Mouse (Mus musculus) adrenal gland, adult 2 months (tissue): ENCODE data around the gene E330017A01Rik. TPM values are rescaled to one million over a fixed set of nuclear protein-coding genes. Genes with fewer than 3 reads are reported as not detected.

Experiments
- DNase-seq: peaks from one replicate; pipeline ENCODE4 v3.0.0; 2021
- polyA plus RNA-seq: library from polyadenylated mRNA; depleted of rRNA; stranded (reverse); fragments of >200 nt; gene quantifications from 2 replicates; pipeline ENCODE4 v1.2.3, GENCODE M21; 2012; rRNA removed
- total RNA-seq, 2 experiments: library from RNA; stranded (reverse); gene quantifications; 2 replicates each; pipeline ENCODE4 v1.2.3; 2021

Gene E330017A01Rik
- total and polyA plus RNA-seq, 3 experiments: not detected

GRCm38 (mm10) chr16:58589444-58589843 lies 49.1 kb downstream of the E330017A01Rik start:
- no peak for DNase-seq

Other genes starting within 250 kb of the E330017A01Rik start
- 10 to 100 TPM in 1 of 2 experiments, 1 to 10 TPM in 1; 9.9 to 14.0 TPM for gene Dcbld2, start 230.3 kb downstream of the E330017A01Rik start, total RNA-seq
- 4.2 and 4.4 TPM in 2 replicates for gene Dcbld2, start 230.3 kb downstream of the E330017A01Rik start, polyA plus RNA-seq
- 10 to 100 TPM; 37.3 to 39.8 TPM for gene St3gal6, start 114.5 kb downstream of the E330017A01Rik start, total RNA-seq
- gene St3gal6, start 114.5 kb downstream of the E330017A01Rik start, polyA plus RNA-seq: 13.3 and 17.9 TPM in 2 replicates
- gene Gm813, start 21.8 kb downstream of the E330017A01Rik start, total RNA-seq: not detected
- gene Gm813, start 21.8 kb downstream of the E330017A01Rik start, polyA plus RNA-seq: not detected in 2 replicates
- 10 to 100 TPM; 12.2 to 17.0 TPM for gene Cpox, start 31.6 kb upstream of the E330017A01Rik start, total RNA-seq
- 10.1 and 10.5 TPM in 2 replicates for gene Cpox, start 31.6 kb upstream of the E330017A01Rik start, polyA plus RNA-seq
- not detected for gene Gpr15, start 80.3 kb upstream of the E330017A01Rik start, total RNA-seq
- not detected in 2 replicates for gene Gpr15, start 80.3 kb upstream of the E330017A01Rik start, polyA plus RNA-seq
- 10 to 100 TPM; 58.9 to 61.1 TPM for gene Cldnd1, start 89.2 kb upstream of the E330017A01Rik start, total RNA-seq
- gene Cldnd1, start 89.2 kb upstream of the E330017A01Rik start, polyA plus RNA-seq: 44.4 and 59.9 TPM in 2 replicates
- not detected for gene Olfr172, start 124.4 kb upstream of the E330017A01Rik start, total RNA-seq
- gene Olfr172, start 124.4 kb upstream of the E330017A01Rik start, polyA plus RNA-seq: not detected in 2 replicates
- gene Olfr173, start 161.5 kb upstream of the E330017A01Rik start, total RNA-seq: not detected
- gene Olfr173, start 161.5 kb upstream of the E330017A01Rik start, polyA plus RNA-seq: not detected in 2 replicates
- not detected for gene Olfr175-ps1, start 188.0 kb upstream of the E330017A01Rik start, total RNA-seq
- not detected in 2 replicates for gene Olfr175-ps1, start 188.0 kb upstream of the E330017A01Rik start, polyA plus RNA-seq
- not detected for gene Olfr177, start 236.0 kb upstream of the E330017A01Rik start, total RNA-seq
- not detected in 2 replicates for gene Olfr177, start 236.0 kb upstream of the E330017A01Rik start, polyA plus RNA-seq